Mouse (Mus musculus): ENCODE measurements around the gene Srsf11. TPM values are rescaled to one million over a fixed set of nuclear protein-coding genes. Genes with fewer than 3 reads are reported as not detected.

The Srsf11 gene
- total and polyA plus RNA-seq, 3 experiments: 205 to 725 (median 288) TPM

GRCm38 (mm10) chr3:158077380-158077772 is 40.9 kb upstream of the Srsf11 start (continued):
- TF ChIP-seq USF1 (IDR thresholded peaks at IDR 0.05; ENCODE audit: low read depth, low read length) (no peak), E2F4 (IDR thresholded peaks at IDR 0.05; ENCODE audit: insufficient replicate concordance, low read depth, low read length) (no peak), MYC (IDR thresholded peaks at IDR 0.05; ENCODE audit: low read depth, low read length) (peak; percentile 71; the same call in 1 of the 2 replicates), ZMIZ1 (IDR thresholded peaks at IDR 0.05; ENCODE audit: low read depth, low read length) (no peak), POLR2AphosphoS2 (IDR thresholded peaks at IDR 0.05; ENCODE audit: low read depth, low read length) (peak; percentile 52; the same call in 1 of the 2 replicates), CHD2 (IDR thresholded peaks at IDR 0.05; ENCODE audit: low read length) (peak; percentile 87)

GRCm38 (mm10) chr3:158076685-158077379 is 40.4 kb upstream of the Srsf11 start:
- Histone ChIP-seq H3K27ac (ENCODE audit: insufficient read depth, low read depth) (peak overlapping the region; percentile 87), H3K27me3 (replicated peaks) (no peaks in the 10 kb centered on the region), H3K4me3 (replicated peaks in 1 of 3; ENCODE audit: low read depth in 2 of 3, low read length in 2 of 3, poor library complexity in 1 of 3) (peak overlapping the region in 1 of 3 experiments; percentile 23), H3K4me2 (ENCODE audit: insufficient read depth, low read depth, poor library complexity, severe bottlenecking) (peak overlapping the region; percentile 85), H3K4me1 (ENCODE audit: control insufficient read depth in 1 of 2, insufficient read depth in 2 of 2) (peaks cover 16 to 47% of the 10 kb centered on the region in 2 experiments), H3K79me2 (replicated peaks; ENCODE audit: control insufficient read depth, extremely low read depth, insufficient read depth, poor library complexity, severe bottlenecking) (no peaks in the 10 kb centered on the region), H3K9ac (ENCODE audit: insufficient read depth, low read depth) (peak overlapping the region; percentile 69), H3K9me3 (replicated peaks; ENCODE audit: low read length) (no peaks in the 10 kb centered on the region), H3K36me3 (replicated peaks in 1 of 2; ENCODE audit: control insufficient read depth in 1 of 2, insufficient read depth in 1 of 2, low read length in 1 of 2) (peaks cover 0 to 2% of the 10 kb centered on the region in 2 experiments)
- in situ Hi-C loops (cut with MboI; ENCODE audit: low pct_ligation_motif_present, low pct_unique_long_range_greater_than_20kb, low sequenced_read_pairs) (no loop called here), dilution Hi-C loops (cut with MboI; ENCODE audit: extremely low pct_ligation_motif_present, extremely low pct_unique_long_range_greater_than_20kb, low sequenced_read_pairs) (no loop called here)
- peak; percentile 91 for DNase-seq (ENCODE audit: extremely low read depth)
- TF ChIP-seq UBTF (IDR thresholded peaks at IDR 0.05; ENCODE audit: low read depth, low read length) (no peak), HCFC1 (IDR thresholded peaks at IDR 0.05; ENCODE audit: low read depth, low read length) (peak; percentile 32; the same call in 1 of the 2 replicates), MAFK (IDR thresholded peaks at IDR 0.05; ENCODE audit: insufficient replicate concordance, low read length) (no peak), SIN3A (IDR thresholded peaks at IDR 0.05; ENCODE audit: low read length) (peak; percentile 67), JUN (IDR thresholded peaks at IDR 0.05; ENCODE audit: insufficient read depth, low read depth, low read length) (0 out of 2 replicates have a peak, but pooled peaks have one; percentile 14), SMC3 (IDR thresholded peaks at IDR 0.05; ENCODE audit: low read depth, low read length) (peak; percentile 84), MYC (IDR thresholded peaks at IDR 0.05; ENCODE audit: low read depth, low read length) (peak; percentile 84), MAZ (IDR thresholded peaks at IDR 0.05; ENCODE audit: low read depth, low read length) (no peak), NELFE (IDR thresholded peaks at IDR 0.05; ENCODE audit: low read depth, low read length) (0 out of 2 replicates have a peak, but pooled peaks have one; percentile 13), ZNF384 (IDR thresholded peaks at IDR 0.05; ENCODE audit: low read depth, low read length) (peak; percentile 99), POLR2A (IDR thresholded peaks at IDR 0.05; ENCODE audit: low read depth, low read length) (no peak), ETS1 (conservative IDR thresholded peaks at IDR 0.05; ENCODE audit: low read depth, low read length) (no peak; the same call in 1 of the 2 replicates), MXI1 (IDR thresholded peaks at IDR 0.05; ENCODE audit: low read depth, low read length) (no peak; the same call in 1 of the 2 replicates), USF1 (IDR thresholded peaks at IDR 0.05; ENCODE audit: low read depth, low read length) (no peak), TBP (conservative IDR thresholded peaks at IDR 0.05; ENCODE audit: low read depth, low read length) (peak; percentile 65; the same call in 1 of the 2 replicates), GABPA (IDR thresholded peaks at IDR 0.05; ENCODE audit: insufficient replicate concordance, low read depth, low read length) (no peak), E2F4 (IDR thresholded peaks at IDR 0.05; ENCODE audit: insufficient replicate concordance, low read depth, low read length) (peak; percentile 75; the same call in 1 of the 2 replicates), JUND (conservative IDR thresholded peaks at IDR 0.05; ENCODE audit: low read depth, low read length) (peak; percentile 76), ZKSCAN1 (IDR thresholded peaks at IDR 0.05; ENCODE audit: borderline replicate concordance, low read depth, low read length) (no peak; the same call in 1 of the 2 replicates), MEF2A (IDR thresholded peaks at IDR 0.05; ENCODE audit: borderline replicate concordance, low read depth, low read length) (peak; percentile 27; the same call in 1 of the 2 replicates), TCF12 (IDR thresholded peaks at IDR 0.05; ENCODE audit: low read depth, low read length) (peak; percentile 49; the same call in 1 of the 2 replicates), ZMIZ1 (IDR thresholded peaks at IDR 0.05; ENCODE audit: low read depth, low read length) (no peak), ELF1 (IDR thresholded peaks at IDR 0.05; ENCODE audit: low read depth, low read length) (peak; percentile 21; the same call in 1 of the 2 replicates), RAD21 (IDR thresholded peaks at IDR 0.05; ENCODE audit: low read depth, low read length) (peak; percentile 90), MAX (IDR thresholded peaks at IDR 0.05; ENCODE audit: low read length) (peak; percentile 66), BHLHE40 (IDR thresholded peaks at IDR 0.05; ENCODE audit: low read depth, low read length) (0 out of 2 replicates have a peak, but pooled peaks have one; percentile 14), ZC3H11A (IDR thresholded peaks at IDR 0.05; ENCODE audit: low read depth, low read length) (peak; percentile 58; the same call in 1 of the 2 replicates), POLR2AphosphoS2 (IDR thresholded peaks at IDR 0.05; ENCODE audit: low read depth, low read length) (no peak), EP300 (IDR thresholded peaks at IDR 0.05; ENCODE audit: low read length) (peak; percentile 61), KAT2A (IDR thresholded peaks at IDR 0.05; ENCODE audit: insufficient replicate concordance, low read length) (no peak), CHD2 (IDR thresholded peaks at IDR 0.05; ENCODE audit: low read length) (no peak), IRF4 (IDR thresholded peaks at IDR 0.05; ENCODE audit: low read depth, low read length) (peak; percentile 75), USF2 (conservative IDR thresholded peaks at IDR 0.05; ENCODE audit: low read depth, low read length) (no peak), PAX5 (IDR thresholded peaks at IDR 0.05; ENCODE audit: low read length) (no peak)

Data from CH12.LX (cell line).